Mouse (Mus musculus) CH12F3 (cell line): ENCODE measurements around the gene Slc5a10.

Source experiments
- in situ Hi-C: fragments of 300-500 bp; cut with MboI; formaldehyde crosslinking; loops from 2 replicates; pipeline ENCODE4 v1.14.3; 2020; ENCODE audit warnings: low sequenced_read_pairs

Gene Slc5a10

GRCm38 (mm10) chr11:61671781-61672383, 48.7 kb downstream of the Slc5a10 start:
- in situ Hi-C loops: no loop called here

GRCm38 (mm10) chr11:61669492-61670490, 50.8 kb downstream of the Slc5a10 start:
- in situ Hi-C loops: no loop called here

GRCm38 (mm10) chr11:61667782-61668181, 52.8 kb downstream of the Slc5a10 start:
- in situ Hi-C loops: no loop called here

GRCm38 (mm10) chr11:61667248-61667647, 53.4 kb downstream of the Slc5a10 start:
- in situ Hi-C loops: no loop called here

DNA sequence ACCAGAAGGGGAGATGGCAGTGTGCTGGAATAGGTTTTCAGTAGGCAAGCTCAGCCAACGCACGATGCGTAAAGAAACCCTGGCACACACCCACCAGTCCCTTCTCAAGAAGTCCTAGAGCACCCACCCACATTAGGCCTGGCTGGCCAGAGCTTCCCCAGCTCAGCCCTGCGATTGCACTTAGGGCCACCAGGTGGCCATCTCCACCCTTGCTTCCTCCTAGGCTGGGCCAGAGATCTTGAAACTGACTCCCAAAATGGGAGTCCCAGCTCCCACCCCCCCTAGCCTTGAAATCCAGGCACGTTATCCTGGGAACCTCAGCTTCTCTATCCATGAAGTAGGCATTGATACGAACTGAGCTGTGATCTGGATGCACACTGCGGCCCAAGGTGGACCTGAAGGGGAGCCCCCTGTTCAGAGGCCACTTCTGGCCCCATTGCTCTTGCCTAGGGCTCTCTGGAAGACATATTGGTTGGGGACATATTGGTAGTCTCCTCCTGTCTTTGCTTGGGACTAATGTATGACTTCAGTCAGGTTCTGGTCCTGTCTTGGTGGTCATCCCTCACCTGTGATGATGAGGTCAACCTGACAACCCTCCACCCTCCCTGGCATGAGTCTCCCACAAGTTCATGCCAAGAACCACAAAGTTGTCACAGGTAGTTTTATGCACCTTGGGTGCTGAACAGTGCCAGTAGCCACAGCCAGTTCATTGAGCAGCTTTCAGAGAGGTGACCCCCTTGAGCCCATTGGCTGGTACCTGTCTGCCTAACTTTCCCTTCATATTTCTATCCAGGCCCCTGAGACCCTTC, 54.4 kb downstream of the Slc5a10 start:
- in situ Hi-C loops: no loop called here

DNA sequence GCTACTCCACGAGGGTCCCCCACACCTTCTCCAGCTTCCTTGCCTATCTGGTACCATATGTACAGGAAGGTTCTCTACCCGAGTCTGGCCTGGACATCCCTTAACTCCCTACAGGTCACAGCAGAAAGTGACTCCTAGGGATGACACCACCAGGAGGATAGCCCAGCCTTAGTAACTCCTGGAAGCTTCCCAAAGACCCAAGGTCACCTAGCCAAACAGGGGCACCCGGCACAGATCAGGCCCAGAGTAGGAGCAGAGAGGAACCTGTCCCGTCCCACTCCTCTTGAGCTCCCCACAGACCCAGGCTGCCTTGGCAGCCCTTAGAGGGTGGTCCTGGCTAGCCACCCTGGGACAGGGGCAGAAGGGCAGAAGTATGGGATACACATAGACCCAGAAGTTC, 55.2 kb downstream of the Slc5a10 start:
- in situ Hi-C loops: no loop called here

GRCm38 (mm10) chr11:61662189-61662588, 58.4 kb downstream of the Slc5a10 start:
- in situ Hi-C loops: no loop called here

DNA sequence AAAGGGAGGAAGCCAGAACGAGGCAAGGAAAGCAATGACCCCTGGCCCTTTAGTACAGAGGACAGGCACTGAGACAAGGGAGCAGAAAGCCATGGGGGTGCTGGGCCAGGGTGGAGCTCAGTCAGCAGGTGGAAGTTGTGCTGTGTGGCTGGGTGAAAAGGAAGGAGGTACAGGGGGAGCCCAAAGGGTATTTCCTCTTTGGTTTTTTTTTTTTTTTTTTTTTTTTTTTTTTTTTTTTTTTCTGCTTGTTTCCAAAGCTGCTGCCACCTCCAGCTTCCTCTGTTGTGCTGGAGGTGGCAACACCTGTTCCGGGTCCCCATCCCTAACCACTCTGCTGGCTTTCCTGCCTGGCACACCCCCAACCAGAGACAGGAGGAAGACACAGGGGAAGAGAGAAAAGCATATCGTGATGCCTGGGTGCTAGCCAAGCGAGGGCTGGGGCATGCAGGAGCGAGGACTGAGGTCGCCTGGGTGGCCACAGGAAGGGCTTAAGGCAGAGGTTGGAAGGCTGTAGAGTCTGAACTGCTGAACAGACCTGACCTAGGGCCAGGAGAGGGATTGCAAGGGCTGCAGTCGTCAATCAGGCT, 59.7 kb downstream of the Slc5a10 start:
- in situ Hi-C loops: no loop called here

- in situ Hi-C loops: no loop called here
Measured at GRCm38 (mm10) chr11:61660001-61660400, 60.6 kb downstream of the Slc5a10 start.

GRCm38 (mm10) chr11:61659011-61659858, 61.4 kb downstream of the Slc5a10 start:
- in situ Hi-C loops: no loop called here

- in situ Hi-C loops: no loop called here
Measured at GRCm38 (mm10) chr11:61658360-61658922, 62.2 kb downstream of the Slc5a10 start.

DNA sequence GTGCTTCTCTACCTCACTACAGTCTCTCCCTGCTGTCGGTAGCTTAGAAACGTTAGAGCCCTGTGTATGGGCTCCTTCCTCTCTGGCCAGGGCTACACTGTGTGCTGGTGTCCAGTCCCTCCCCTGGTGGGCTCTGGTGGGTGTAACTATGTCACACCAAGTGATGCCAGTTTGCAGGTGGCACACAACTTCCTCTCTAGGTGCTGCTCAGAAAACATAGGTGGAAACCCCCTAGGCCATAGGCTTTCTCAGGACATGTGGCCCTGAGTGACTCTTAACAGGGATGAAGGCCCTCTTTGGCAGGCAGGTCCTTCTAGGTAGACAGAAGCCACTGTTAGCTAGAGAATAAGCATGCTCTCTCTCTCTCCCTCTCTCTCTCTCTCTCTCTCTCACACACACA, 63.2 kb downstream of the Slc5a10 start:
- in situ Hi-C loops: no loop called here

GRCm38 (mm10) chr11:61656148-61656850, 64.3 kb downstream of the Slc5a10 start:
- in situ Hi-C loops: no loop called here

DNA sequence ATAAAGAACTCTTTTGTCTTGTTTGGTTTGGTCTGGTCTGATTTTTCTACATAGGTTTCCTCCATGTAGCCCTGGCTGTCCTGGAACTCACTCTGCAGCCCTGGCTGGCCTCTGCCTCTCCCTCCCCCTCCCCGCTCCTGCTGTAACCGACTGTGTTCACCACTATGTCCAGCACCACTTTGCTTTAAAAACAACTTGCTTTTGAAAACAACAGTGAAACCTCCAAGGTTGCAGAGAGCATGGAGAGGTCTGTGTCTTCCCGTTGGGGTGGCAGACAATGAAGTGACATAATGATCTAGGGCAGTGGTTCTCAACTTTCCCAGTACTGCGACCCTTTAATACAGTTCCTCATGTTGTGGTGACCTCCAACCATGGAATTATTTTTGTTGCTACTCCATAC, 65.0 kb downstream of the Slc5a10 start:
- in situ Hi-C loops: no loop called here

DNA sequence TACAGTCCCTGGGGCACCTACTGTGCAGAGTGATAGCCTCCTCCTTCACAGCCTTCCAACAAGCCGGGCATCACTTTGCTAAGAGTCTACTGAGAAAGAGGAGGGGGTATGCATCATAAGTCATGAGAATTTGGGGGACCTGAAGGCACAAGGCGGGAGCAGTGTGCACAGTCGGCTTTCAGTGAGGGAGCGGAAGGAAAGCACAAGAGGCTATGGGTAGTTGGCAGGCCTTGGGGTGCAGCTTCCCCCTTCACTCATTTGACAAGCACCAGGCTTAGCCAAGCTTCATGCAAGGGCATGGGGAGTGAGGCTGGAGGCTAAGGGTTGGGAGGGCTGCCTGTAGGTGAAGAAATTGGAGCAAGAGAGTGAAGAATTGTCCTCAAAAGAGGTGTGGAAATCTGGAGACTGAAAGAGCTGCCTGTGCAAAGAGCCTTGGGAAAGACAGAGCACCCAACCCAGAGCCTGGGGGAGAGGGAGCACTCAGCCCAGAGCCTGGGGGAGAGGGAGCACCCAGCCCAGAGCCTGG, 65.8 kb downstream of the Slc5a10 start:
- in situ Hi-C loops: no loop called here

DNA sequence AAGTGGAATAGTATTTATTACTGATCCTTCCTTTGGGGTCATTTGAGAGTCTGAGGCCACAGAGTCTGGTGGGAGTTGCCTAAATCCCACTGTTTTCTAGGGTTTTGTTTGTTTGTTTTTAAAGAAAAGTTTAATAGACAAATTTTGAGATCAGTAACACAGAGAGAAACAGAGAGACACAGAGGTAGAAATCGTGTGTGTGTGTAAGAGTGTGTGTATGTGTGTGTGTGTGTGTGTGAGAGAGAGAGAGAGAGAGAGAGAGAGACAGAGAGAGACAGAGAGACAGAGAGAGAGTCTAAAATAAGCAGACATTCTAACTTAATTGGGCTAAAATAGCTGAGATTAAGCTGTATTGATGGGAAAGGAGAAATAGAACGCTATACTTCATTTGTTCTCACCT, 67.1 kb downstream of the Slc5a10 start:
- in situ Hi-C loops: no loop called here

- in situ Hi-C loops: no loop called here
Measured at GRCm38 (mm10) chr11:61652686-61653447, 67.8 kb downstream of the Slc5a10 start, which contains the start of gene Grap. Gene Grap, plus strand, starts transcription at chr11:61653265.

DNA sequence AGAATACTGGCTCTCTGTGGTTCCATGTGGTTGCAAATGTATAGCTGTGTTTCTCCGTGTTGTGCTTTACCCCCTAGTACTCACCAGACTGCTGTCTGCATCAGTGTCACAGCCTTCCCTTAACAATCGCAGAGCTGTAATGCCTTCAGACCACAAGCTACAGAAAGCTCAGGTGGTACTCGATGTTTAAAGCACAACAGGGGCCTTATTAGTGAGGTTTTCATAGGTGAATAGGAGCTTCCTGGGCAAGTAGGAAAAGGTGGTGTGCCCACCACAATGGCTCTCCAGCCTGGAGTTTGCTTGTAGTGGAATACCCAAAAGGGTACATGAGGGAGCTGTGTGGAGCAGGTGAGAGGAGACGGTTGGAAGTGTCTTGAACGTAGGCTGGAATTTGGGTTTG, 68.4 kb downstream of the Slc5a10 start:
- in situ Hi-C loops: no loop called here
